Mouse (Mus musculus): ENCODE results near the gene Cpsf4l. TPM values are rescaled to one million over a fixed set of nuclear protein-coding genes. Genes with fewer than 3 reads are reported as not detected.
A peak's percentile ranks its signal among the peaks of the same experiment; 100 is the strongest.

Gene Cpsf4l
- polyA plus RNA-seq, 1 experiment from 2014 or later: 0.52 TPM

DNA sequence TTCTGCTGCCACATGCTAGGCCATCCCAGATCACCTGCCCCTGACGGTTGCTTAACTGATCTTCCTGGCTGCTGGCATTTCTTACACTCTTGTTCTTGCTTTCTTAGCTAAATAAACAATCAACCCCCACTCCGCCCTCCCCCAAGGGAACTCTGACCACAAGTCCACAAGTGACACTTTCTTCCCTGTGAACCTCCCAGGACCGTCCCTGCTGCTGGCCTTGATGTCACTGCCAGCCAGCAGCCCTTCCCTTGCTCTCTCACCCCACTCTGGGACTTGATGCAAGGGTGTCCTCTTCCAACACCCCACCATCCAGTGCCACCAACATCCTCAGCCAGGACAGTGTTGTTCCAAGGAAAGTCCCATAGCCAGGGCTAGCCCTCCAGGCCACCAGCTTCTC lies 21.1 kb upstream of the Cpsf4l start:
- H3K36me3 ChIP-seq: peaks cover 38% of the 10 kb centered on the region
- no peak overlapping the region for H3K9ac ChIP-seq
- no peak overlapping the region for H3K4me2 ChIP-seq
- H3K27me3 ChIP-seq: no peaks in the 10 kb centered on the region
- no peak for ATAC-seq (ENCODE audit: low FRiP score)
- no peaks in the 10 kb centered on the region for H3K9me3 ChIP-seq
- H3K27ac ChIP-seq: no peak overlapping the region
- WGBS: 85% methylated on average over 3 of the region's 3 CpGs
- peaks cover 68% of the 10 kb centered on the region for H3K4me1 ChIP-seq (replicated peaks)
- no peak overlapping the region for H3K4me3 ChIP-seq

DNA sequence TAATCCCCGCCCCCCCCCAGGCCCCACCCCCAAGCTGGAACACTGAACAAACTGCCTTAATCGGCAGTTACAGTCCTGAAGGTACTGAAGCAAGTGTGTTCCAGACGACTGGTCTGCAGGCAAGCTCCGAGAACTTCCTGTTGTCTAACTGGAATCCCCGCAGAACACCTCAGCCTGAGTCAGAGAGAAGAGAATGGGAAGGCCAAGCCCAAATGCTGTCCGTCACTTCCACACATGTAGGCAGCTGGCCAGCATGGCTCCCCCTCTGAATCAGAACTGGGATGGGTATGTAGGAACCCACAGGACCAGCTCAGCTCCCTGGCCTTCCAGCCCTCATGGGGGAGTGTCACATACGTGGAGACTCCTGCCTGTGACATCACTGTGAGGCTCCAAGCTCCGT lies 20.1 kb upstream of the Cpsf4l start:
- WGBS: 66% methylated on average over 8 of the region's 8 CpGs
- no peak for ATAC-seq (ENCODE audit: low FRiP score)

DNA sequence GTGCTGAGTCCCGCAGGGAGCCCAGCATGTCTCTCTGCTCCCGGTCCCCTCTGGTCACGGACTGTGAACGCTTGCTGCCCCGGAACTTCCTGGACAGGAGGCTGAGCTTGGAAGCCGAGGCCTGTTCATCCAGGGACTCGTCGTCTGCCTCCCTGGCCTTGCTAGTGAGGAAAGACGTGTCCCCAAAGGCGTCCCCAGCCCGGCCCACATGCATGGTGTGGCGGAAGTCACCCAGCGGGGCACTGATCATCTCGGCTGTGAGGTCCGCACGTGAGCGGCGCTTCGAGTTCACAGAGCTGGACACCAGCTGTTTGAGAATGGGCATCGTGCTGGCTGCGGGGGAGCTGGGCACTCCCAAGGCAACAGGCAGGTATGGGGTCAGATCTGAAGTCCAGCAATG lies 19.4 kb upstream of the Cpsf4l start:
- no peaks in the 10 kb centered on the region for H3K9me3 ChIP-seq
- 76% methylated on average over 21 of the region's 21 CpGs for WGBS
- no peak overlapping the region for H3K4me2 ChIP-seq
- peak overlapping the region; percentile 40; the same call in 1 of the 2 replicates for H3K27ac ChIP-seq
- H3K27me3 ChIP-seq: no peaks in the 10 kb centered on the region
- no peak overlapping the region for H3K9ac ChIP-seq
- peaks cover 47% of the 10 kb centered on the region for H3K36me3 ChIP-seq
- H3K4me1 ChIP-seq (replicated peaks): peaks cover 63% of the 10 kb centered on the region
- no peak overlapping the region for H3K4me3 ChIP-seq
- no peak for ATAC-seq (ENCODE audit: low FRiP score)

More for the DNA sequence above, 20.1 kb upstream of the Cpsf4l start:
- Histone ChIP-seq H3K9me3 (no peaks in the 10 kb centered on the region), H3K27me3 (no peaks in the 10 kb centered on the region), H3K9ac (no peak overlapping the region), H3K4me2 (no peak overlapping the region), H3K4me3 (no peak overlapping the region), H3K27ac (no peak overlapping the region), H3K36me3 (peaks cover 45% of the 10 kb centered on the region), H3K4me1 (replicated peaks) (peaks cover 69% of the 10 kb centered on the region)

DNA sequence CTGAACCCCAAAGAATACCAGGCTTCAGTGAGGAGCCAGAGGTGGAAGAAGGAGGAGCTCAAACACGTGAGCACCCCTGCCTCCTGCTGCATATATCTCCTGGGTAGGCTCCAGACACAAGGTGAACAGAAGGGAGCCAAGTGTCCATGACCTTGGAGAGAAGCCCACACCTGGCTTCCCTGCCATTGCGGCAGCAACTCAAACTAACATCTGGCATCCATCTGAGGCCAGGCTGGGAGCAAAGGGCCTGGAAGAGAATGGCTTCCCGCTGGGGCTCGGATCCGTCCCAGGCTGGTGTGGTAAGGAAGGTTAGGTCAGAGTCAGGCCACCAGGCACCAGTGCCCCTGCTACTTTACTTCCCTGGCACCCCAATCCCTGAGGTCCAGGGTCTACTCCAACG lies 18.2 kb upstream of the Cpsf4l start:
- no peaks in the 10 kb centered on the region for H3K27me3 ChIP-seq
- H3K9me3 ChIP-seq: no peaks in the 10 kb centered on the region
- H3K4me3 ChIP-seq: no peak overlapping the region
- peaks cover 52% of the 10 kb centered on the region for H3K4me1 ChIP-seq (replicated peaks)
- whole genome bisulfite sequencing: 80% methylated on average over 6 of the region's 6 CpGs
- peaks cover 47% of the 10 kb centered on the region for H3K36me3 ChIP-seq
- H3K4me2 ChIP-seq: no peak overlapping the region
- peak overlapping the region; percentile 40; the same call in 1 of the 2 replicates for H3K27ac ChIP-seq
- ATAC-seq (ENCODE audit: low FRiP score): no peak
- H3K9ac ChIP-seq: no peak overlapping the region

DNA sequence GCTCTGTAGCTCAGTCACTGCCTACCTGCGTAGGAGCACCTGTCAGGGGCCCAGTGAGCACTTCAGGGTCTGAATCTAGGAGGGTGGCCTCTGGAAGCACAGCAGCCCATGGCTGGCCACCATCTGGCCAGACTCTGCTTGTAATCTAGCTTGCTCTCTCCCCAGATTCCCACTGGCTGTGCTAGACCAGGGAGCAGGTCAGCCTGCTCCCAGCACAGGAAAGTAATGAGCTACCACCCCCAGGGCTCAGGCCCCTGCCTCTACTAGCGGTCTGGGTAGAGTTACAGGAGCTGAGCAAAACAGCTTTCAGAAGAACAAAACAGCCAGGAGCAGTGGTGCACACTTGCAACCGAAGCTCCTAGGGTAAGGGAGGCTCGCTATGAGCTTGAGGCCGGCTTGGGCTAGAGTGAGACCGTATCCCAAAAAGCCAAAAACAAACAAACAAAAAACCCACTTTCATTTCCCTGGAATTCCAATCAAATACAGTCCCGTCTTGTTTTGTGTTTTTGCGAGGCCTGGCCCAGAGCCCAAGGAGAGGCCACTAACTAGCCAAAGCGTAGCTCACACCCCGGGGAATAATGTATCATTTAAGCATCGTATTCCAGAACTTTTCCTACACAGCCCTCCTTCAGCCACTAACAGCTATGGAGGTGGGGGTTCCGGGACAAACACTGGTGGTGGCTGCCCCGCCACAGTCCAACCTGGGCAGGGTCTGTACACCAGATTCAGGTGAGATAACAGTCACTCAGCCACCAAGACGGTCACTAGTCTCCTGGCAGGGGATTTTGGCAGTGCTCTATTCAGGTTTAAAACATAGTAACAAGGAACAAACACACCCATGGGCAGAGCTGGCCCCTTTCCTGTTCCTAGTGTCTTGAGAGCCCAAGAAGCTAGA lies 17.4 kb upstream of the Cpsf4l start:
- no peaks in the 10 kb centered on the region for H3K9me3 ChIP-seq
- ATAC-seq (ENCODE audit: low FRiP score): no peak
- peak overlapping the region; percentile 45; the same call in 1 of the 2 replicates for H3K27ac ChIP-seq

DNA sequence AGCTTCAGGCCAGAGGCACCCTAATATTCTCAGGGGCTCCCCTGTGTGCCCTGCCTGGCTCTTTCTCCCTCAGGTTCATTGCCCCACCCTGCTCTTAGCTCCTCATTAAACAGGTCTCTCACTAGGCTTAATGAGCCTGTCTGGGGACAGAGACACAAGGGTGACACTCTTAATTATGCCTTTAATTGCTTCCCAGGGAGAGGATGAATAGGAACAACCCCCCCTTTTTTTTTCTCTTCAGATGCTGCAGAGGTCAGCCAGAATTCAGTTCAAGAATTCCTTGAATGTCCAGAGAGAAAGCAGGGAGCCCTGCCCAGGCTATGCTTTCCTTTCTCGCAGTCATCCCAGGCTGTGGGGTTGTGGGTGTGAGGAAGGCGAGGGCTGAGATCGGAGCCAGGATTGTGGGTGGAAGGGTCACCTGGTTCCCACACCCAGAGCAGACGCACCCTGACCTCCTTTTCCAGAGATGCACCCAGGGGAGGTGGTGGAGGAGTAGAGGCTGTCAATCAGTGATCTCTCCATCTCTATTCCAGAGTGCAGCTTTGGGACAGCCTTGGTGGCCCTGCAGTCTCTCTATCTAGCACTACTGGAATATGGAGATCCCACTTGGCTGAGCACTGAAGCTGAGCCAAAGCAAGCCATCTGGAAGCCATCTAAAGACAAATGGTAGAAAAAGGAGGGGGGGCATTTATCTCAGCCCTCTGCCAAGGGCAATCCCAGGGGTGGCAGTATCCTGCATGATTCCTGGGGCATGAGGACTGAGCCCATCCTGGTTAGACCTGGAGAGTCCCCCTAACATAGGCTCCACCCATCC lies 15.6 kb upstream of the Cpsf4l start:
- Histone ChIP-seq H3K27me3 (no peaks in the 10 kb centered on the region), H3K9me3 (no peaks in the 10 kb centered on the region), H3K4me3 (no peak overlapping the region), H3K4me2 (no peak overlapping the region), H3K4me1 (replicated peaks) (peaks cover 50% of the 10 kb centered on the region), H3K36me3 (peaks cover 45% of the 10 kb centered on the region), H3K27ac (peak overlapping the region; percentile 75), H3K9ac (no peak overlapping the region)
- WGBS: 65% methylated on average over 4 of the region's 4 CpGs
- peak; percentile 43 for ATAC-seq (ENCODE audit: low FRiP score)

More for the DNA sequence above, 17.4 kb upstream of the Cpsf4l start:
- Histone ChIP-seq H3K4me3 (no peak overlapping the region), H3K4me1 (replicated peaks) (peaks cover 58% of the 10 kb centered on the region), H3K4me2 (no peak overlapping the region), H3K36me3 (peaks cover 46% of the 10 kb centered on the region), H3K27me3 (no peaks in the 10 kb centered on the region), H3K9ac (no peak overlapping the region)
- 86% methylated on average over 14 of the region's 14 CpGs for WGBS

DNA sequence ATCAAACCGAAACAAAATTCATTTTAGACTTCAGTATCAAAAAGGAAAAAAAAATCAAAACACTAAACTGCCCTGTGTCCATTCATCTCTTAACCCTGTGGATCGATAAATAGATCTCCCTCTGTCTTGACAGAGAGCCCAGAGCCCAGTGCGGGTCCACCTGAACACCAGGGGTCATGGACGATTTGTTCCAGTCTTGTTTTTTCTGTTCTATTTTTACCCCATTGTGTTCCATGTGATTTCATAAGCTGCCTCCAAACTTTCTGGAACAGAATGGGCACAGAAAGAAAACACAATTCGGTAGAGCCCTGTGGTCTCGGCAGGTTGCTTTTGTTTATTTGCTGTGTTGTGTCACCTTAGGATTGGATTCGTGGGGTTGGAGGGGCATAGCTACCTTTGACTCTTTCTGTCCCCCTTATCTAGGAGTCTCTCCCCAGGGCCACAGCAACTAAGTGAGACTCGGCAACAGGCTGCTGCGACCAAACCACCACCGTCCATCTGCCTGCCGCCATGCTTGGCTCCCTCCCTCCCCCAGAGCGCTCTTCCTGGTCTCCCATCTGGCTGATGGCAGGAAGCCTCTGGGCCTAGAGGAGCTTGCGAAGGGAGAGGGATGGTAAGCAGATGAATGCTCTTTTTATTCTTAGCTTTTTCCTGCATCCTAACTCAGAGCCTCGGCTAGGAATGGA lies 12.7 kb upstream of the Cpsf4l start:
- Histone ChIP-seq H3K36me3 (peaks cover 25% of the 10 kb centered on the region), H3K9me3 (no peaks in the 10 kb centered on the region), H3K4me2 (no peak overlapping the region), H3K9ac (no peak overlapping the region), H3K27me3 (0 out of 2 replicates have a peak, but pooled peaks cover 4% of the 10 kb centered on the region), H3K27ac (peak overlapping the region; percentile 30; the same call in 1 of the 2 replicates), H3K4me3 (no peak overlapping the region), H3K4me1 (replicated peaks) (peaks cover 32% of the 10 kb centered on the region)
- no peak for ATAC-seq (ENCODE audit: low FRiP score)
- 66% methylated on average over 14 of the region's 14 CpGs for WGBS

DNA sequence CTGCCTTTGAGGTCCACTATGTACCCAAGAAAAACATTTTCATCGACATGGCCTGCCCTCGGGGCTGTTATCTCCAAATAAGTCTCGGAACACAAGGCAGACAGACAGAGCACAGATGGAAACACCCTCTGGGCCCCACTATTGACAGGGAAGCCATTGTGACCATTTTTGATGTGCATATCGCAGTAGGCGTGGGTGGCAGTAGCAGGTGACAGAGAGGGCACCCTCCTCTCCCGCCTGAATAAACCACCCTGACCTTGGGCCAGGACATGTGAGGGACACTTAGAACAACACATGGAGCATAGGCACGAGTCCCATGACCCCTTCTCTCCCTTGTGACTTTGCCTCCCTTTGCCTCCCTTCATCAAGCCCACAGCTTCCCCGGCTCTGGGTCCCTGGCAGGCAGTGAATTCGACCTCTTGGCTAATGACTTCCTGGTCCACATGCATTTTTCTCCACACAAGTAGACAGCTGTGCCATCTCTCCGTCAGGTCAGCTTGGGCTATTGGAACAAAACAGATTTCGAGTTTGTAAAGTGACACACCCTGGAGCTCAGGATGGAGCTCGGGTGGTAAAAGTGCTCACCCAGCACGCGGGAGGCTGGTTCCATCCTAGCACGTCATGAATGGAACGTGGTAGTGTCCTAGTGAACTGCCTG lies 8.1 kb upstream of the Cpsf4l start:
- 50% methylated on average over 16 of the region's 16 CpGs for WGBS
- ATAC-seq (ENCODE audit: low FRiP score): no peak
- Histone ChIP-seq H3K36me3 (no peaks in the 10 kb centered on the region), H3K9me3 (no peaks in the 10 kb centered on the region), H3K4me2 (no peak overlapping the region), H3K9ac (no peak overlapping the region), H3K4me3 (no peak overlapping the region), H3K27ac (no peak overlapping the region), H3K27me3 (0 out of 2 replicates have a peak, but pooled peaks cover 10% of the 10 kb centered on the region), H3K4me1 (replicated peaks) (peaks cover 16% of the 10 kb centered on the region)

DNA sequence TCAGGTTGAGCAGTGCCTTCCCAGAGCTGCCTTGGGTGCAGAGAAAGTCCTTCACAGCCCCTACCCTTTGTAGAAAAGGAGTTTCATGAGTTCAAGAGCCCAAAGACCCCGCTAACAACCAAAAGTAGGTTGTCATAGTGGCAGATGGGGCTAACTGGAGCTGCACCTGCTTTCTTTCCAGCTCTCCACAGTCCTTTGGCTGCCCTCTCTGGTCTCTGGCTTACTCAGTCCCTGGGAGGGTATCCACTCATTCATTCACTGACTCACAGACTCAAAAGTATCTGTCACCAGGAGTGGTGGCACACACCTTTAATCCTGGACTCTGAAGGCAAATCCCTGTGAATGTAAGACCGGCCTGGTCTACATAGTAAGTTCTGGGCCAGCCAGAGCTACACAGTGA lies 6.3 kb upstream of the Cpsf4l start:
- no peaks in the 10 kb centered on the region for H3K9me3 ChIP-seq
- H3K27ac ChIP-seq: no peak overlapping the region
- H3K27me3 ChIP-seq: 0 out of 2 replicates have a peak, but pooled peaks cover 10% of the 10 kb centered on the region
- H3K36me3 ChIP-seq: no peaks in the 10 kb centered on the region
- H3K4me1 ChIP-seq (replicated peaks): peaks cover 11% of the 10 kb centered on the region; the same call in 1 of the 2 replicates
- 93% methylated on average over 2 of the region's 2 CpGs for WGBS
- no peak overlapping the region for H3K9ac ChIP-seq
- H3K4me3 ChIP-seq: no peak overlapping the region
- no peak for ATAC-seq (ENCODE audit: low FRiP score)
- no peak overlapping the region for H3K4me2 ChIP-seq

DNA sequence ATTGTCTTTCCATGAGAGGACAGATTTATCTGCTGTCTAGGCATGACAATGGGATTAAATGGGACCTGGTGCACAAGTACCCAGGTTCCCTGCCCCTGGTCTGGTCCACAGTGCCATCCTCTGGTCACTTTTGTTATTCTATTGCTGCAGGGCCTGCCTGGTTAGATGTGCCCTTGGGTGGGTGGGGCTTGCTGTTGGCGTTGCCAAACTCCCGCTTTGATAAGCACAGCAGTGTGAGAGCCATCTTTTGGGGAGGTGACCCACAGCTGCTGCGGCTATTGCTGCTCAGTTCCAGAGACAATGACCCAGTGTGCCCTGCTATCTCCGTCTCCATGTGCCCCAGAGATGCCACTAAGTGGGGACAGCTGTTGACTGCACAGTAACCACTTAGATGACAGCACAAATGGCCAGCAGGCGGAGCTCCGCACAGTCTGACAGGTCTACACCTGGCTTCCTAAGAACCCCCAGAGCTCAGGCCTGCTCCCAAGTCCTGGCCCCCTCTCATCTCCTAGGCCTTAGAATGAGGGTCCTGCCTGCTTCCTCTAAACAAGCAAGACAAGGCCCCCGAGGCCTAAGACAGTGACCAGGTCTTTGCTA lies 5.4 kb upstream of the Cpsf4l start:
- WGBS: 63% methylated on average over 7 of the region's 7 CpGs
- Histone ChIP-seq H3K9me3 (no peaks in the 10 kb centered on the region), H3K4me2 (no peak overlapping the region), H3K27ac (no peak overlapping the region), H3K4me1 (replicated peaks) (peaks cover 18% of the 10 kb centered on the region), H3K36me3 (no peaks in the 10 kb centered on the region), H3K9ac (no peak overlapping the region), H3K4me3 (no peak overlapping the region), H3K27me3 (0 out of 2 replicates have a peak, but pooled peaks cover 10% of the 10 kb centered on the region)
- ATAC-seq (ENCODE audit: low FRiP score): no peak

DNA sequence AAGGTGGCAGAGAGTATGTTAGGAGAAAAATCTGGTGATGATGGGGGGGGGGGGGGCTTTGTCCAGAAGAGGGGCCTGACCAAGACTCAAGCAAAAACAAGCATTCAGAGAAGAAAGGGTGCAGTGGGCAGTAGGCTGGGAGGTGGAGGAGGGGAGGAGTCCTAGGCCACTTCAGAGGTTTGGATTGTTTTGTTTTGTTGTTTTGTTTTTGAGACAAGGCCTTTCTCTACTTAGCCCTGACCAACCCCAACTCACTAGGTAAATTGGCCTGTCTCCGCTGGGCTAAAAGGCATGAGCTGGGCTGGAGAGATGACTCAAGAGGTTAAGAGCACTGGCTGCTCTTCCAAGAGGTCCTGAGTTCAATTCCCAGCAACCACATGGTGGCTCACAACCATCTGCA lies 1.2 kb upstream of the Cpsf4l start:
- peaks cover 25% of the 10 kb centered on the region for H3K4me1 ChIP-seq (replicated peaks)
- 55% methylated on average over 1 of the region's 1 CpGs for WGBS

More for the DNA sequence above, 1.2 kb upstream of the Cpsf4l start:
- Histone ChIP-seq H3K36me3 (peaks cover 13% of the 10 kb centered on the region), H3K27ac (no peak overlapping the region), H3K9me3 (no peaks in the 10 kb centered on the region), H3K4me2 (no peak overlapping the region), H3K9ac (0 out of 2 replicates have a peak overlapping the region, but pooled peaks have one; percentile 56), H3K27me3 (peaks cover 31% of the 10 kb centered on the region), H3K4me3 (no peak overlapping the region)
- ATAC-seq (ENCODE audit: low FRiP score): no peak

All from hindbrain, embryonic 13.5 days (tissue).